23 mouse cellular contexts compared by ENCODE assay signal in genomic region chr1:191550786-191551185, GRCm38 (mm10). TPM values are rescaled to one million over a fixed set of nuclear protein-coding genes. Genes with fewer than 3 reads are reported as not detected.
DNase-seq lines count a peak whose midpoint lies in the region; ATAC-seq lines count a peak whose summit lies in the region.
"Had no signal": no experiment of that assay in that cellular context is flagged by ENCODE, and none has a peak within 500 bp of the region (broad histone marks: within the 10 kb centered on the region; RNA-seq: fewer than 3 reads in every experiment).

No protein-coding gene starts in this region.

- H3K9me3 ChIP-seq in heart, embryonic 15.5 days (replicated peaks) = no peaks in the 10 kb centered on the region
- H3K9me3 ChIP-seq: embryonic facial prominence, embryonic 13.5 days; forebrain, embryonic 13.5 days; hindbrain, embryonic 13.5 days had no signal

- ATAC-seq in heart, embryonic 15.5 days (replicated peaks; ENCODE audit: insufficient number of reproducible peaks, insufficient read depth, low FRiP score, low read depth) = no peak
- ATAC-seq: forebrain, embryonic 13.5 days; forebrain, postnatal 0 days; hindbrain, postnatal 0 days; Patski had no signal

- H3K27ac ChIP-seq in heart, embryonic 15.5 days = peak overlapping the region; percentile 57; the same call in 1 of the 2 replicates
- H3K27ac ChIP-seq: embryonic facial prominence, embryonic 13.5 days; forebrain, embryonic 13.5 days; hindbrain, embryonic 13.5 days; hindbrain, postnatal 0 days; kidney, postnatal 0 days had no signal

- 0 out of 2 replicates have a peak, but pooled peaks cover 3% of the 10 kb centered on the region for H3K4me1 ChIP-seq in heart, embryonic 15.5 days (replicated peaks)
- H3K4me1 ChIP-seq: embryonic facial prominence, embryonic 13.5 days; forebrain, embryonic 13.5 days; hindbrain, embryonic 13.5 days had no signal

- H3K36me3 ChIP-seq in heart, embryonic 15.5 days = peaks cover 35% of the 10 kb centered on the region
- H3K36me3 ChIP-seq: hindbrain, embryonic 13.5 days had no signal

- H3K4me3 ChIP-seq in heart, embryonic 15.5 days = no peak overlapping the region
- H3K4me3 ChIP-seq: embryonic facial prominence, embryonic 13.5 days; forebrain, embryonic 13.5 days; hindbrain, embryonic 13.5 days had no signal

- H3K9ac ChIP-seq in heart, embryonic 15.5 days = no peak overlapping the region
- H3K9ac ChIP-seq: embryonic facial prominence, embryonic 13.5 days; forebrain, embryonic 13.5 days; forebrain, postnatal 0 days; hindbrain, embryonic 13.5 days had no signal

- peak; percentile 35 for DNase-seq in gastrocnemius, postnatal 25 days
- no peak for DNase-seq in gastrocnemius, postnatal 36 days
- DNase-seq in heart, adult 8-10 months (ENCODE audit: low spot score) = peak; percentile 27
- DNase-seq in heart, postnatal 25 days (ENCODE audit: low spot score) = no peak
- DNase-seq in heart, postnatal 4 days = peak; percentile 38
- DNase-seq in T-cell, adult 2 months (ENCODE audit: low spot score) = no peak
- DNase-seq: adrenal gland, adult 2 months; adrenal gland, postnatal 25 days; cerebellum, adult 18-20 months; cerebellum, adult 9-11 months; cerebellum, postnatal 36 days; forebrain, postnatal 0 days; gastrocnemius, postnatal 14 days; kidney, adult 11 months; kidney, adult 9 months had no signal

- 42% methylated on average over 4 of the region's 4 CpGs for WGBS in heart, embryonic 15.5 days

- H3K4me2 ChIP-seq in heart, embryonic 15.5 days = 0 out of 2 replicates have a peak overlapping the region, but pooled peaks have one; percentile 8
- H3K4me2 ChIP-seq: embryonic facial prominence, embryonic 13.5 days; forebrain, embryonic 13.5 days; hindbrain, embryonic 13.5 days had no signal

- intact Hi-C loops in gastrocnemius, postnatal 36 days (cut with DNase I) = no loop called here
- intact Hi-C loops in heart, postnatal 25 days (cut with DNase I) = no loop called here

- H3K27me3 ChIP-seq in heart, embryonic 15.5 days = no peaks in the 10 kb centered on the region
- H3K27me3 ChIP-seq: CH12.LX; embryonic facial prominence, embryonic 13.5 days; forebrain, embryonic 13.5 days; hindbrain, embryonic 13.5 days; Patski had no signal

RNA-seq across cellular contexts. Expression of gene Dtl, which starts 24.6 kb away (rescaled TPM):
- under 1 TPM; 0.18 to 0.78 TPM for total RNA-seq in gastrocnemius, postnatal 25 days (2021)
- total RNA-seq in gastrocnemius, postnatal 36 days (2021) = under 1 TPM; 0.17 to 0.38 TPM
- under 1 TPM; 0.06 to 0.34 (median 0.20) TPM for total RNA-seq in heart, adult 8-10 months (2022)
- total RNA-seq in heart, postnatal 25 days (2021) = under 1 TPM; 0.31 TPM
- 19.8 and 26.6 TPM in 2 replicates for polyA plus RNA-seq in heart, embryonic 15.5 days (2015; fragmentation: Nextera tagmentation; extraction: Ambion mirVana)
- total RNA-seq in heart, postnatal 4 days (2021) = 10 to 100 TPM; 19.7 to 20.3 TPM

RNA-seq across cellular contexts. Expression of gene Ints7, which starts 24.6 kb away (rescaled TPM):
- 1 to 10 TPM; 6.4 to 6.6 TPM for total RNA-seq in gastrocnemius, postnatal 25 days (2021)
- total RNA-seq in gastrocnemius, postnatal 36 days (2021) = 1 to 10 TPM; 4.9 to 5.7 TPM
- 10 to 100 TPM in 3 of 4 experiments, 1 to 10 TPM in 1; 9.7 to 11.2 (median 10.8) TPM for total RNA-seq in heart, adult 8-10 months (2022)
- total RNA-seq in heart, postnatal 25 days (2021) = 10 to 100 TPM; 12.4 to 13.2 TPM
- 28.5 and 38.9 TPM in 2 replicates for polyA plus RNA-seq in heart, embryonic 15.5 days (2015; fragmentation: Nextera tagmentation; extraction: Ambion mirVana)
- total RNA-seq in heart, postnatal 4 days (2021) = 10 to 100 TPM; 34.7 to 38.0 TPM

Comparison
In these comparisons a context has a peak if more than half of its experiments do, and no peak if none do; other contexts are left out.
1. DNase-seq: peak in gastrocnemius, postnatal 25 days (single experiment), heart, adult 8-10 months (single experiment) and heart, postnatal 4 days (single experiment); none in gastrocnemius, postnatal 36 days (0 of 2), heart, postnatal 25 days (single experiment) and T-cell, adult 2 months (single experiment).
2. RNA of gene Dtl, which starts 24.6 kb away (total RNA-seq): 19.7 to 20.3 TPM in heart, postnatal 4 days; 0.18 to 0.78 TPM in gastrocnemius, postnatal 25 days, 0.17 to 0.38 TPM in gastrocnemius, postnatal 36 days, 0.31 TPM in heart, postnatal 25 days and 0.06 to 0.34 TPM in heart, adult 8-10 months; every median in the first group is over 10 times any median in the second.